Mouse (Mus musculus): Measurements from ENCODE around the gene Luc7l3. TPM values are rescaled to one million over a fixed set of nuclear protein-coding genes. Genes with fewer than 3 reads are reported as not detected.

Luc7l3 gene
- polyA plus RNA-seq, 1 experiment, result 10.7 TPM

GRCm38 (mm10) chr11:94281199-94282181, 40.3 kb downstream of the Luc7l3 start, which contains the start of gene Gm21885:
Gm21885 (plus strand) TSS chr11:94281873.
- Histone ChIP-seq H3K4me3 (ENCODE audit: control insufficient read depth, low read depth, low read length) (no peak within 1 kb of the TSS), H3K27me3 (ENCODE audit: control insufficient read depth, insufficient read depth, low read length) (no peaks in the 10 kb centered on the region), H3K27ac (ENCODE audit: control insufficient read depth, insufficient read depth, low read depth, low read length) (no peak within 1 kb of the TSS), H3K36me3 (ENCODE audit: control insufficient read depth, insufficient read depth, low read length) (no peaks in the 10 kb centered on the region), H3K4me1 (ENCODE audit: control insufficient read depth, insufficient read depth, low read length) (no peaks in the 10 kb centered on the region)
- no peak for TF ChIP-seq CTCF (IDR thresholded peaks at IDR 0.05; ENCODE audit: control insufficient read depth, insufficient read depth, insufficient replicate concordance, low read depth, low read length)
- TF ChIP-seq POLR2A (IDR thresholded peaks at IDR 0.05; ENCODE audit: control insufficient read depth, low read depth, low read length), result no peak

DNA sequence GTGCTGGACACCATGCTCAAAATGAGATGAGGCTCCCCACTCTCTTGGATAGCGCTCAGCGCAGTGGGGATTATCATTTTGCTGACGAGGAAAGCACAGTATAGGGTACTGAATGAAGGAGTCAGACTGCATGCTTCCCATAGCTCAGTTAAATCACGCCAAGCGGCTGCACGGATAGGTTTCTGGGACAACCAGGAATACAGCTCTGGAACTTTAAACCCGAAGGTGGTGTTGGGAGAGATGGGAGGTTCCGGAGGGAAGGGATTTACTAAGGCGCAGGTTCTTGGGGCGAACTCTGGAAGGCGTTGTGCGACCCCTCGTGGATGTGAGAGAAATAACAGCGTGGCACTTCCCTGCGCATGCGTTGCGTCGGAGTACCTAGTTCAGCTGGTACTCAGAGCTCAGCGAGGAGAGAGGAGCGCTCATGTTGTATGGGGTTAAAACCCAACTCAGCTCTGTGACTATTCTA, 44.9 kb downstream of the Luc7l3 start:
- H3K36me3 ChIP-seq (ENCODE audit: control insufficient read depth, insufficient read depth, low read length), result no peaks in the 10 kb centered on the region
- H3K4me3 ChIP-seq (ENCODE audit: control insufficient read depth, low read depth, low read length), result peak overlapping the region; percentile 0; the same call in 1 of the 2 replicates
- no peak for TF ChIP-seq POLR2A (IDR thresholded peaks at IDR 0.05; ENCODE audit: control insufficient read depth, low read depth, low read length)
- TF ChIP-seq CTCF (IDR thresholded peaks at IDR 0.05; ENCODE audit: control insufficient read depth, insufficient read depth, insufficient replicate concordance, low read depth, low read length), result peak; percentile 97
- H3K4me1 ChIP-seq (ENCODE audit: control insufficient read depth, insufficient read depth, low read length), result no peaks in the 10 kb centered on the region
- H3K27ac ChIP-seq (ENCODE audit: control insufficient read depth, insufficient read depth, low read depth, low read length), result no peak overlapping the region
- no peaks in the 10 kb centered on the region for H3K27me3 ChIP-seq (ENCODE audit: control insufficient read depth, insufficient read depth, low read length)

GRCm38 (mm10) chr11:94275686-94276085, 46.1 kb downstream of the Luc7l3 start:
- Histone ChIP-seq H3K4me3 (ENCODE audit: control insufficient read depth, low read depth, low read length) (no peak overlapping the region), H3K27me3 (ENCODE audit: control insufficient read depth, insufficient read depth, low read length) (no peaks in the 10 kb centered on the region), H3K36me3 (ENCODE audit: control insufficient read depth, insufficient read depth, low read length) (no peaks in the 10 kb centered on the region), H3K27ac (ENCODE audit: control insufficient read depth, insufficient read depth, low read depth, low read length) (no peak overlapping the region), H3K4me1 (ENCODE audit: control insufficient read depth, insufficient read depth, low read length) (no peaks in the 10 kb centered on the region)
- no peak for TF ChIP-seq POLR2A (IDR thresholded peaks at IDR 0.05; ENCODE audit: control insufficient read depth, low read depth, low read length)
- TF ChIP-seq CTCF (IDR thresholded peaks at IDR 0.05; ENCODE audit: control insufficient read depth, insufficient read depth, insufficient replicate concordance, low read depth, low read length), result no peak

DNA sequence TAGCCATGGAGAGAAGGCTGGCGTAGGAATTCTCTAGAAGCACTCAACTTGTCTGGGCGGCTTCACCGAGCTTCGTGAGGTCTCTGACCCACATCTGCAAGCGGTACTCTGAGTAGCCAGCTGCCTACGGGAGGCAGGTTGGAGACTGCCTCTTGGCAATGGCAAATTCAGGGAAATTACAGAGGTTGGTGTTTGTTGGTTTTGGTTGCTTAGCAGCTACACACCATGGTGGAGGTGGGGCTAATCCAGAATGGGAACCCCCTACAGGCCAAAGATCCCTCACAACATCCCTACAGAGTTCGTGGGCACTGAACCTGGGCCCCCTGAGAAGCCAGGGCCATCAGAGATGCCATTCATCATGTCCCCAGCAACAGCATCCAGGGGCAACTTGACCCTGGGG, 46.6 kb downstream of the Luc7l3 start:
- H3K4me1 ChIP-seq (ENCODE audit: control insufficient read depth, insufficient read depth, low read length), result no peaks in the 10 kb centered on the region
- no peak for TF ChIP-seq POLR2A (IDR thresholded peaks at IDR 0.05; ENCODE audit: control insufficient read depth, low read depth, low read length)
- no peak for TF ChIP-seq CTCF (IDR thresholded peaks at IDR 0.05; ENCODE audit: control insufficient read depth, insufficient read depth, insufficient replicate concordance, low read depth, low read length)
- no peak overlapping the region for H3K27ac ChIP-seq (ENCODE audit: control insufficient read depth, insufficient read depth, low read depth, low read length)
- no peaks in the 10 kb centered on the region for H3K27me3 ChIP-seq (ENCODE audit: control insufficient read depth, insufficient read depth, low read length)
- H3K4me3 ChIP-seq (ENCODE audit: control insufficient read depth, low read depth, low read length), result no peak overlapping the region
- H3K36me3 ChIP-seq (ENCODE audit: control insufficient read depth, insufficient read depth, low read length), result no peaks in the 10 kb centered on the region

DNA sequence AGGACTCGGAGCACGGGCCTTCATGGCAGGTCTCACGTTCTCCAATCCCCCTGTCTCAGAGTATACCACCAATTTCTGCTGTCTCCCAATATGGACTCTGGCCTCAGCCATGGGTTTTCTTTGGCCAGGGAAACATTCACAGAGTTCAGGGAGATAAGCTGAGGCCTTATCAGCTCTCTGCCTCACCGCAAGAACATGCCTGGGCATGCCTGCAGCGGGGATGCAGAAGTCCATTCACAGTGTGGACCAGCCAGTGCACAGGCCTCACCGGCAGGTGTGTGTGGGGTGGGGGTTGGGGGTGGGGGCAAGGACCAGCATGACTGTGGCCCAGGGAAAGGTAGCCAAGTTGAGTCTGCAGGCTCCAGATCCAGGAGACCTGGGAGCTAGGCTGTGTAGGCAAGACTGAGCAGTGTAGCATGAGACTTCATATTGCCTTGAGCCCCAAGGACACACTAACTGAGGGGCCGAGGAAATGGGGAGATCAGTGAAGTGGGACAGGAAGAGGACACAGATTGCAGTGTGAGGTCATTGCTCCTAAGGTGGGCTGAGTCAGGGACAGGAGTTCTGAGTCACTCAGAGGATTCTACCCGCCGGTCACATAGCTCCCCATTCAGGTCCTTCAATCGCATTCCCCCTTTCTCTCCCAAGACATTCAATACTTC, 47.5 kb downstream of the Luc7l3 start:
- TF ChIP-seq POLR2A (IDR thresholded peaks at IDR 0.05; ENCODE audit: control insufficient read depth, low read depth, low read length), result no peak
- TF ChIP-seq CTCF (IDR thresholded peaks at IDR 0.05; ENCODE audit: control insufficient read depth, insufficient read depth, insufficient replicate concordance, low read depth, low read length), result no peak
- H3K27ac ChIP-seq (ENCODE audit: control insufficient read depth, insufficient read depth, low read depth, low read length), result no peak overlapping the region
- H3K4me3 ChIP-seq (ENCODE audit: control insufficient read depth, low read depth, low read length), result no peak overlapping the region
- no peaks in the 10 kb centered on the region for H3K36me3 ChIP-seq (ENCODE audit: control insufficient read depth, insufficient read depth, low read length)
- no peaks in the 10 kb centered on the region for H3K4me1 ChIP-seq (ENCODE audit: control insufficient read depth, insufficient read depth, low read length)
- H3K27me3 ChIP-seq (ENCODE audit: control insufficient read depth, insufficient read depth, low read length), result no peaks in the 10 kb centered on the region

DNA sequence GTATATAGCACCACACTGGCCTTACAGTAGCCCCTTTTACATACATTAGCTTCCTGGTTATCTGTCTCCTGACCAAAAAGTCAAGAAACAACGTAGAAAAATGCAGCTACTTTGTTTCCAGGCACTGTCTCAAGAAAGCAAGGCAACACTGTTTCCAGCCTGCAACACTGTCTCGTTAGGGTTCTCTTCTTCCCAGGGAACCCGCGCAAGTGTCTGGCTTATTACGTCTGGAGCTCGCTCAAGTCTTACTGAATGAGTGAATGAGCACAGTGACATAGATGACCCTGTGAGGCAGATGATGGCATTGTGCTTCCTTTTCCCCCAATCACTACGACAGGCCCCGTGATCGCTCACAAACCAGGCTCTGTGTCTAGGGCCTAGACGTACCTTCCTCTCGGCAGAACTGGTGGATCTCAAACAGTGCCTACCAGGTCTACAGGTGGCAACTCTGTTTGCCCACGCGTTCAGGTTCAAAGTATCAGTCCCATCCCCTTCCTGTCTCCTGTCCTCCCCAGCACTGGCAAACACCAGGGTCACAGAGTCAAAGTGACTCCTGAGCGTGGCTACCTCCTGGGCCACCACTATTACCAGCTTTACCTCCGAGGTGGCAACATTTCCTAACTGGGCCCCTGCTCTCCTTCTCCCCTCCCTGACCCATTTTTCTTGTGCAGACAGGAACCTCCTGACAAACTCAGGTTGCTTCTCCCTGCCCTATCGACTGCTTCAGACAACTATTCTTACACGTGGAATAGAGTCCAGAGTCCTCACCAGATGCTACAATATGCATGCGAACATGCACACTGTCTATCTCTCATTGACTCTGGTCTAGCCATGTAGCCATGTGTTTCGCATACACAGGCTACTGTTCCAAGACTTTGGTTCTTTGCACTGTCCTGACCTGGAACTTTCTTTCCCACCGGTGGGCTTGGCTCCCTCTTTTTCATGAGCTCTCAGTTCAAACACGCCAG, 48.5 kb downstream of the Luc7l3 start:
- H3K36me3 ChIP-seq (ENCODE audit: control insufficient read depth, insufficient read depth, low read length), result no peaks in the 10 kb centered on the region
- no peak for TF ChIP-seq POLR2A (IDR thresholded peaks at IDR 0.05; ENCODE audit: control insufficient read depth, low read depth, low read length)
- TF ChIP-seq CTCF (IDR thresholded peaks at IDR 0.05; ENCODE audit: control insufficient read depth, insufficient read depth, insufficient replicate concordance, low read depth, low read length), result no peak
- no peak overlapping the region for H3K4me3 ChIP-seq (ENCODE audit: control insufficient read depth, low read depth, low read length)
- no peaks in the 10 kb centered on the region for H3K4me1 ChIP-seq (ENCODE audit: control insufficient read depth, insufficient read depth, low read length)
- no peak overlapping the region for H3K27ac ChIP-seq (ENCODE audit: control insufficient read depth, insufficient read depth, low read depth, low read length)
- no peaks in the 10 kb centered on the region for H3K27me3 ChIP-seq (ENCODE audit: control insufficient read depth, insufficient read depth, low read length)

Data from testis, adult 2 months (tissue).